In genomic region chr14:33997427-33997826, GRCm38 (mm10) we compare ENCODE assay signal across 28 mouse cellular contexts. TPM values are rescaled to one million over a fixed set of nuclear protein-coding genes. Genes with fewer than 3 reads are reported as not detected.
A peak's percentile ranks its signal among the peaks of the same experiment; 100 is the strongest.
DNase-seq lines count a peak whose midpoint lies in the region; ATAC-seq and TF ChIP-seq lines count a peak whose summit lies in the region.
"Had no signal": no experiment of that assay in that cellular context is flagged by ENCODE, and none has a peak within 500 bp of the region (broad histone marks: within the 10 kb centered on the region; RNA-seq: fewer than 3 reads in every experiment).

No protein-coding gene starts in this region.

- peak; percentile 21 for TF ChIP-seq CTCF in hindbrain, postnatal 0 days (IDR thresholded peaks at IDR 0.05; ENCODE audit: low read depth)
- peak; percentile 27; the same call in 1 of the 2 replicates for TF ChIP-seq CTCF in lung, postnatal 0 days (IDR thresholded peaks at IDR 0.05)
- TF ChIP-seq CTCF in stomach, postnatal 0 days (IDR thresholded peaks at IDR 0.05; ENCODE audit: low read depth) = peak; percentile 21; the same call in 1 of the 2 replicates

- H3K4me2 ChIP-seq in embryonic facial prominence, embryonic 11.5 days (ENCODE audit: low read depth, low read length) = no peak overlapping the region
- no peak overlapping the region for H3K4me2 ChIP-seq in hindbrain, postnatal 0 days (ENCODE audit: low read depth, low read length)
- no peak overlapping the region for H3K4me2 ChIP-seq in hindbrain, embryonic 12.5 days (replicated peaks)
- H3K4me2 ChIP-seq in lung, postnatal 0 days (replicated peaks; ENCODE audit: low read depth, low read length) = no peak overlapping the region
- H3K4me2 ChIP-seq in stomach, postnatal 0 days (replicated peaks; ENCODE audit: low read depth) = no peak overlapping the region
- H3K4me2 ChIP-seq: heart, embryonic 11.5 days; hindbrain, embryonic 15.5 days; neural tube, embryonic 12.5 days had no signal

- no peaks in the 10 kb centered on the region for H3K4me1 ChIP-seq in embryonic facial prominence, embryonic 11.5 days (ENCODE audit: control insufficient read depth, insufficient read depth, low read length)
- H3K4me1 ChIP-seq in embryonic facial prominence, embryonic 10.5 days = 0 out of 2 replicates have a peak, but pooled peaks cover 9% of the 10 kb centered on the region
- H3K4me1 ChIP-seq in hindbrain, postnatal 0 days (ENCODE audit: insufficient read depth, low read length) = no peaks in the 10 kb centered on the region
- H3K4me1 ChIP-seq in hindbrain, embryonic 12.5 days = no peaks in the 10 kb centered on the region
- no peaks in the 10 kb centered on the region for H3K4me1 ChIP-seq in lung, postnatal 0 days (ENCODE audit: insufficient read depth, low read depth, low read length)
- no peaks in the 10 kb centered on the region for H3K4me1 ChIP-seq in stomach, postnatal 0 days (replicated peaks; ENCODE audit: control insufficient read depth, insufficient read depth)
- H3K4me1 ChIP-seq: forebrain, embryonic 10.5 days; hindbrain, embryonic 15.5 days; midbrain, embryonic 10.5 days; neural tube, embryonic 12.5 days had no signal

- TF ChIP-seq EP300 in lung, postnatal 0 days (IDR thresholded peaks at IDR 0.05) = no peak
- no peak for TF ChIP-seq EP300 in stomach, postnatal 0 days (optimal IDR thresholded peaks at IDR 0.05)

- H3K27me3 ChIP-seq in embryonic facial prominence, embryonic 11.5 days (ENCODE audit: control insufficient read depth, insufficient read depth, low read length) = no peaks in the 10 kb centered on the region
- no peaks in the 10 kb centered on the region for H3K27me3 ChIP-seq in embryonic facial prominence, embryonic 10.5 days (replicated peaks; ENCODE audit: low read depth, poor library complexity, severe bottlenecking)
- H3K27me3 ChIP-seq in hindbrain, postnatal 0 days (ENCODE audit: insufficient read depth, low read length) = no peaks in the 10 kb centered on the region
- H3K27me3 ChIP-seq in hindbrain, embryonic 12.5 days = no peaks in the 10 kb centered on the region
- H3K27me3 ChIP-seq in lung, postnatal 0 days (replicated peaks; ENCODE audit: insufficient read depth, low read length) = no peaks in the 10 kb centered on the region
- H3K27me3 ChIP-seq in stomach, postnatal 0 days (ENCODE audit: control insufficient read depth, insufficient read depth, low read length) = no peaks in the 10 kb centered on the region
- H3K27me3 ChIP-seq: hindbrain, embryonic 15.5 days; neural tube, embryonic 12.5 days had no signal

- no peak for ATAC-seq in embryonic facial prominence, embryonic 11.5 days (replicated peaks; ENCODE audit: insufficient number of reproducible peaks, low FRiP score, low TSS enrichment, low read depth)
- no peak for ATAC-seq in hindbrain, postnatal 0 days
- ATAC-seq in hindbrain, embryonic 12.5 days (ENCODE audit: low FRiP score) = no peak
- ATAC-seq in lung, postnatal 0 days = no peak
- ATAC-seq in stomach, postnatal 0 days (ENCODE audit: low FRiP score, low TSS enrichment) = no peak
- ATAC-seq: activated CD4-positive, CD25-positive, alpha-beta regulatory T cell, adult 4 months had no signal

- no peaks in the 10 kb centered on the region for H3K36me3 ChIP-seq in embryonic facial prominence, embryonic 11.5 days (replicated peaks; ENCODE audit: control insufficient read depth, insufficient read depth, low read depth, low read length)
- no peaks in the 10 kb centered on the region for H3K36me3 ChIP-seq in embryonic facial prominence, embryonic 10.5 days (replicated peaks)
- H3K36me3 ChIP-seq in hindbrain, postnatal 0 days (ENCODE audit: insufficient read depth, low read length) = no peaks in the 10 kb centered on the region
- H3K36me3 ChIP-seq in hindbrain, embryonic 12.5 days = no peaks in the 10 kb centered on the region
- H3K36me3 ChIP-seq in lung, postnatal 0 days (ENCODE audit: insufficient read depth, low read length) = no peaks in the 10 kb centered on the region
- no peaks in the 10 kb centered on the region for H3K36me3 ChIP-seq in stomach, postnatal 0 days (ENCODE audit: control insufficient read depth, insufficient read depth, low read length)
- H3K36me3 ChIP-seq: forebrain, embryonic 10.5 days; G1E; hindbrain, embryonic 15.5 days; midbrain, embryonic 10.5 days; neural tube, embryonic 12.5 days had no signal

- peak; percentile 8 for DNase-seq in embryonic facial prominence, embryonic 11.5 days (ENCODE audit: low spot score)
- no peak for DNase-seq in embryonic facial prominence, embryonic 10.5 days (ENCODE audit: low spot score)
- DNase-seq in hindbrain, postnatal 0 days (ENCODE audit: low spot score) = no peak
- DNase-seq in lung, postnatal 0 days (ENCODE audit: low spot score) = no peak
- no peak for DNase-seq in lung, postnatal 36 days
- DNase-seq in stomach, postnatal 0 days (ENCODE audit: low spot score) = no peak
- DNase-seq: adrenal gland, postnatal 14 days; cerebellum, adult 8-10 months; gastrocnemius, postnatal 36 days; kidney, adult 11 months; kidney, postnatal 10 days; thymus, postnatal 36 days had no signal

- WGBS in embryonic facial prominence, embryonic 11.5 days = 66% methylated on average over 6 of the region's 6 CpGs
- 55% methylated on average over 6 of the region's 6 CpGs for WGBS in embryonic facial prominence, embryonic 10.5 days
- 69% methylated on average over 6 of the region's 6 CpGs for WGBS in hindbrain, postnatal 0 days
- 72% methylated on average over 6 of the region's 6 CpGs for WGBS in hindbrain, embryonic 12.5 days
- WGBS in lung, postnatal 0 days = 46% methylated on average over 6 of the region's 6 CpGs
- WGBS in stomach, postnatal 0 days = 52% methylated on average over 6 of the region's 6 CpGs

- no peaks in the 10 kb centered on the region for H3K9me3 ChIP-seq in embryonic facial prominence, embryonic 11.5 days (replicated peaks; ENCODE audit: control insufficient read depth, low read length)
- no peaks in the 10 kb centered on the region for H3K9me3 ChIP-seq in embryonic facial prominence, embryonic 10.5 days
- H3K9me3 ChIP-seq in hindbrain, postnatal 0 days (ENCODE audit: low read length) = no peaks in the 10 kb centered on the region
- H3K9me3 ChIP-seq in hindbrain, embryonic 12.5 days (replicated peaks) = no peaks in the 10 kb centered on the region
- H3K9me3 ChIP-seq in lung, postnatal 0 days (ENCODE audit: low read length) = no peaks in the 10 kb centered on the region
- no peaks in the 10 kb centered on the region for H3K9me3 ChIP-seq in stomach, postnatal 0 days (ENCODE audit: control insufficient read depth, low read length)
- H3K9me3 ChIP-seq: forebrain, embryonic 10.5 days; hindbrain, embryonic 15.5 days; midbrain, embryonic 10.5 days; neural tube, embryonic 12.5 days had no signal

- H3K27ac ChIP-seq in embryonic facial prominence, embryonic 11.5 days (replicated peaks; ENCODE audit: low read depth, low read length) = no peak overlapping the region
- no peak overlapping the region for H3K27ac ChIP-seq in embryonic facial prominence, embryonic 10.5 days (replicated peaks)
- no peak overlapping the region for H3K27ac ChIP-seq in hindbrain, postnatal 0 days
- H3K27ac ChIP-seq in hindbrain, embryonic 12.5 days = no peak overlapping the region
- no peak overlapping the region for H3K27ac ChIP-seq in lung, postnatal 0 days (ENCODE audit: low read length)
- no peak overlapping the region for H3K27ac ChIP-seq in stomach, postnatal 0 days (replicated peaks)
- H3K27ac ChIP-seq: hindbrain, embryonic 15.5 days; macrophage; midbrain, embryonic 10.5 days; neural tube, embryonic 12.5 days had no signal

- H3K4me3 ChIP-seq in embryonic facial prominence, embryonic 11.5 days (ENCODE audit: low read depth, low read length) = no peak overlapping the region
- H3K4me3 ChIP-seq in embryonic facial prominence, embryonic 10.5 days = no peak overlapping the region
- no peak overlapping the region for H3K4me3 ChIP-seq in hindbrain, postnatal 0 days (ENCODE audit: low read length)
- no peak overlapping the region for H3K4me3 ChIP-seq in hindbrain, embryonic 12.5 days
- no peak overlapping the region for H3K4me3 ChIP-seq in lung, postnatal 0 days (ENCODE audit: low read depth, low read length)
- no peak overlapping the region for H3K4me3 ChIP-seq in stomach, postnatal 0 days (ENCODE audit: low read depth, low read length)
- H3K4me3 ChIP-seq: forebrain, embryonic 10.5 days; hindbrain, embryonic 15.5 days; midbrain, embryonic 10.5 days; neural tube, embryonic 12.5 days had no signal

- no peak overlapping the region for H3K9ac ChIP-seq in embryonic facial prominence, embryonic 11.5 days (replicated peaks; ENCODE audit: low read length)
- no peak overlapping the region for H3K9ac ChIP-seq in hindbrain, postnatal 0 days (replicated peaks; ENCODE audit: low read length)
- H3K9ac ChIP-seq in hindbrain, embryonic 12.5 days = no peak overlapping the region
- H3K9ac ChIP-seq in lung, postnatal 0 days (replicated peaks; ENCODE audit: low read depth) = no peak overlapping the region
- H3K9ac ChIP-seq in stomach, postnatal 0 days (ENCODE audit: low read length) = no peak overlapping the region
- H3K9ac ChIP-seq: hindbrain, embryonic 15.5 days; neural tube, embryonic 12.5 days had no signal

RNA-seq across cellular contexts. Expression of gene Gm30083, which starts 17.6 kb away (rescaled TPM):
- not detected in 2 replicates for polyA plus RNA-seq in embryonic facial prominence, embryonic 11.5 days (2014; fragmentation: Nextera tagmentation; extraction: Ambion mirVana)
- not detected in 2 replicates for polyA plus RNA-seq in embryonic facial prominence, embryonic 10.5 days (2016; fragmentation: Nextera tagmentation; extraction: Ambion mirVana)
- total RNA-seq in hindbrain, postnatal 0 days (2014; rRNA removed) = not detected in 2 replicates
- polyA plus RNA-seq in hindbrain, postnatal 0 days (2015; fragmentation: Nextera tagmentation; extraction: Ambion mirVana) = not detected in 2 replicates
- not detected in 2 replicates for polyA plus RNA-seq in hindbrain, embryonic 12.5 days (2016; fragmentation: Nextera tagmentation; extraction: Ambion mirVana)
- not detected in 2 replicates for polyA plus RNA-seq in lung, postnatal 0 days (2015; fragmentation: Nextera tagmentation; extraction: Ambion mirVana)
- not detected in 2 replicates for polyA plus RNA-seq in stomach, postnatal 0 days (2015; fragmentation: Nextera tagmentation; extraction: Ambion mirVana)
- total RNA-seq: adrenal gland, postnatal 14 days; G1E; gastrocnemius, postnatal 36 days; heart, postnatal 25 days; layer of hippocampus, adult 18-20 months; layer of hippocampus, postnatal 25 days; left cerebral cortex, postnatal 10 days had no signal
- polyA plus RNA-seq: activated CD4-positive, CD25-positive, alpha-beta regulatory T cell, adult 4 months; forebrain, embryonic 10.5 days; G1E; heart, embryonic 11.5 days; hindbrain, embryonic 15.5 days; limb, embryonic 14.5 days; liver, embryonic 16.5 days; macrophage; midbrain, embryonic 10.5 days; neural tube, embryonic 12.5 days; small intestine, adult 2 months had no signal

RNA-seq across cellular contexts. Expression of gene Zfp488, which starts 18.9 kb away (rescaled TPM):
- polyA plus RNA-seq in embryonic facial prominence, embryonic 11.5 days (2014; fragmentation: Nextera tagmentation; extraction: Ambion mirVana) = 0.43 and 0.56 TPM in 2 replicates
- 0.20 and 0.40 TPM in 2 replicates for polyA plus RNA-seq in embryonic facial prominence, embryonic 10.5 days (2016; fragmentation: Nextera tagmentation; extraction: Ambion mirVana)
- 6.5 and 7.7 TPM in 2 replicates for total RNA-seq in hindbrain, postnatal 0 days (2014; rRNA removed)
- polyA plus RNA-seq in hindbrain, postnatal 0 days (2015; fragmentation: Nextera tagmentation; extraction: Ambion mirVana) = 1.9 TPM in 2 replicates
- 0.25 and 0.34 TPM in 2 replicates for polyA plus RNA-seq in hindbrain, embryonic 12.5 days (2016; fragmentation: Nextera tagmentation; extraction: Ambion mirVana)
- polyA plus RNA-seq in lung, postnatal 0 days (2015; fragmentation: Nextera tagmentation; extraction: Ambion mirVana) = not detected in 2 replicates
- 0.04 TPM in 1 of 2 replicates, not detected in the other for polyA plus RNA-seq in stomach, postnatal 0 days (2015; fragmentation: Nextera tagmentation; extraction: Ambion mirVana)
- total RNA-seq: adrenal gland, postnatal 14 days; gastrocnemius, postnatal 36 days; heart, postnatal 25 days had no signal
- polyA plus RNA-seq: activated CD4-positive, CD25-positive, alpha-beta regulatory T cell, adult 4 months; G1E; heart, embryonic 11.5 days; liver, embryonic 16.5 days; macrophage; small intestine, adult 2 months had no signal

RNA-seq across cellular contexts. Expression of gene Gm5460, which starts 19.1 kb away (rescaled TPM):
- not detected in 2 replicates for polyA plus RNA-seq in embryonic facial prominence, embryonic 11.5 days (2014; fragmentation: Nextera tagmentation; extraction: Ambion mirVana)
- not detected in 2 replicates for polyA plus RNA-seq in embryonic facial prominence, embryonic 10.5 days (2016; fragmentation: Nextera tagmentation; extraction: Ambion mirVana)
- not detected in 2 replicates for total RNA-seq in hindbrain, postnatal 0 days (2014; rRNA removed)
- not detected in 2 replicates for polyA plus RNA-seq in hindbrain, postnatal 0 days (2015; fragmentation: Nextera tagmentation; extraction: Ambion mirVana)
- not detected in 2 replicates for polyA plus RNA-seq in hindbrain, embryonic 12.5 days (2016; fragmentation: Nextera tagmentation; extraction: Ambion mirVana)
- polyA plus RNA-seq in lung, postnatal 0 days (2015; fragmentation: Nextera tagmentation; extraction: Ambion mirVana) = not detected in 2 replicates
- not detected in 2 replicates for polyA plus RNA-seq in stomach, postnatal 0 days (2015; fragmentation: Nextera tagmentation; extraction: Ambion mirVana)
- total RNA-seq: adrenal gland, postnatal 14 days; G1E; gastrocnemius, postnatal 36 days; heart, postnatal 25 days; layer of hippocampus, adult 18-20 months; layer of hippocampus, postnatal 25 days; left cerebral cortex, postnatal 10 days had no signal
- polyA plus RNA-seq: activated CD4-positive, CD25-positive, alpha-beta regulatory T cell, adult 4 months; forebrain, embryonic 10.5 days; G1E; heart, embryonic 11.5 days; hindbrain, embryonic 15.5 days; limb, embryonic 14.5 days; liver, embryonic 16.5 days; macrophage; midbrain, embryonic 10.5 days; neural tube, embryonic 12.5 days; small intestine, adult 2 months had no signal

RNA-seq across cellular contexts. Expression of gene Rbp3, which starts 43.6 kb away (rescaled TPM):
- polyA plus RNA-seq in embryonic facial prominence, embryonic 11.5 days (2014; fragmentation: Nextera tagmentation; extraction: Ambion mirVana) = not detected in 2 replicates
- 0.05 TPM in 1 of 2 replicates, not detected in the other for polyA plus RNA-seq in embryonic facial prominence, embryonic 10.5 days (2016; fragmentation: Nextera tagmentation; extraction: Ambion mirVana)
- total RNA-seq in hindbrain, postnatal 0 days (2014; rRNA removed) = 1.2 and 1.4 TPM in 2 replicates
- 0.58 and 0.71 TPM in 2 replicates for polyA plus RNA-seq in hindbrain, postnatal 0 days (2015; fragmentation: Nextera tagmentation; extraction: Ambion mirVana)
- polyA plus RNA-seq in hindbrain, embryonic 12.5 days (2016; fragmentation: Nextera tagmentation; extraction: Ambion mirVana) = not detected in 2 replicates
- polyA plus RNA-seq in lung, postnatal 0 days (2015; fragmentation: Nextera tagmentation; extraction: Ambion mirVana) = not detected in 2 replicates
- polyA plus RNA-seq in stomach, postnatal 0 days (2015; fragmentation: Nextera tagmentation; extraction: Ambion mirVana) = 0.01 TPM in 1 of 2 replicates, not detected in the other
- total RNA-seq: adrenal gland, postnatal 14 days; gastrocnemius, postnatal 36 days; heart, postnatal 25 days; layer of hippocampus, postnatal 25 days had no signal
- polyA plus RNA-seq: activated CD4-positive, CD25-positive, alpha-beta regulatory T cell, adult 4 months; forebrain, embryonic 10.5 days; G1E; limb, embryonic 14.5 days; macrophage; neural tube, embryonic 12.5 days; small intestine, adult 2 months had no signal

RNA-seq across cellular contexts. Expression of gene Antxrl, which starts 55.1 kb away (rescaled TPM):
- polyA plus RNA-seq in embryonic facial prominence, embryonic 11.5 days (2014; fragmentation: Nextera tagmentation; extraction: Ambion mirVana) = not detected in 2 replicates
- polyA plus RNA-seq in embryonic facial prominence, embryonic 10.5 days (2016; fragmentation: Nextera tagmentation; extraction: Ambion mirVana) = not detected in 2 replicates
- total RNA-seq in hindbrain, postnatal 0 days (2014; rRNA removed) = not detected in 2 replicates
- not detected in 2 replicates for polyA plus RNA-seq in hindbrain, postnatal 0 days (2015; fragmentation: Nextera tagmentation; extraction: Ambion mirVana)
- not detected in 2 replicates for polyA plus RNA-seq in hindbrain, embryonic 12.5 days (2016; fragmentation: Nextera tagmentation; extraction: Ambion mirVana)
- polyA plus RNA-seq in lung, postnatal 0 days (2015; fragmentation: Nextera tagmentation; extraction: Ambion mirVana) = not detected in 2 replicates
- not detected in 2 replicates for polyA plus RNA-seq in stomach, postnatal 0 days (2015; fragmentation: Nextera tagmentation; extraction: Ambion mirVana)
- total RNA-seq: adrenal gland, postnatal 14 days; gastrocnemius, postnatal 36 days; heart, postnatal 25 days; layer of hippocampus, adult 18-20 months; layer of hippocampus, postnatal 25 days; left cerebral cortex, postnatal 10 days had no signal
- polyA plus RNA-seq: activated CD4-positive, CD25-positive, alpha-beta regulatory T cell, adult 4 months; forebrain, embryonic 10.5 days; G1E; heart, embryonic 11.5 days; hindbrain, embryonic 15.5 days; limb, embryonic 14.5 days; liver, embryonic 16.5 days; macrophage; midbrain, embryonic 10.5 days; neural tube, embryonic 12.5 days; small intestine, adult 2 months had no signal
